Comparison of ENCODE assay signal across 25 mouse cellular contexts in the genomic region with DNA sequence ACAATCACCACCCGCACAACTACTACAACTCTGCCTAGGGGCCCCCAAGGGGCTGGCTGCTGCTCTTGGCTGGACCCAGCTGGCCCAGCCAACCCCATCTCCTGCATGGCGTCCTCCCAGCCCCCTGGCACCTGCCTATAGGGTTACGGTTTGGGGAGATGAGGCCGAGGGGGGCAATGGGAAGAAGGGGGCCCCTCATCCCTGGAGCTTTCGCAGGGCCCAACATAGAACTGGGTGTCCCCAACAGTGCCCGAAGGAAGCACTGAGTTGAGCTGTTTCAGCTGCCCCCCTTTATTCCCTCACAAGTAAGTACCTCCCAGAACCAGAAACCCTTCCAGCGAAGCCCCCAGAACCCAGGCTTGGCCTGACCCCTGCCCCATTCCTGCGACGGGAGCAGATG. TPM values are rescaled to one million over a fixed set of nuclear protein-coding genes. Genes with fewer than 3 reads are reported as not detected.
DNase-seq lines count a peak whose midpoint lies in the region; ATAC-seq and TF ChIP-seq lines count a peak whose summit lies in the region.
"Had no signal": no experiment of that assay in that cellular context is flagged by ENCODE, and none has a peak within 500 bp of the region (broad histone marks: within the 10 kb centered on the region; RNA-seq: fewer than 3 reads in every experiment).

No protein-coding gene starts in this region.

- H3K4me1 ChIP-seq in heart, embryonic 12.5 days (replicated peaks): no peaks in the 10 kb centered on the region
- no peaks in the 10 kb centered on the region for H3K4me1 ChIP-seq in liver, embryonic 13.5 days (replicated peaks)
- H3K4me1 ChIP-seq in liver, embryonic 11.5 days (replicated peaks; ENCODE audit: control insufficient read depth, insufficient read depth, low read length): no peaks in the 10 kb centered on the region
- no peaks in the 10 kb centered on the region for H3K4me1 ChIP-seq in midbrain, embryonic 16.5 days (ENCODE audit: control insufficient read depth, insufficient read depth, low read length)
- H3K4me1 ChIP-seq in midbrain, postnatal 0 days (ENCODE audit: insufficient read depth, low read length): no peaks in the 10 kb centered on the region
- H3K4me1 ChIP-seq: forebrain, embryonic 10.5 days; forebrain, embryonic 13.5 days; heart, embryonic 15.5 days; hindbrain, embryonic 10.5 days had no signal

- no peak for ATAC-seq in heart, embryonic 12.5 days (ENCODE audit: insufficient number of reproducible peaks, low FRiP score)
- peak; percentile 18; the same call in 1 of the 2 replicates for ATAC-seq in liver, embryonic 13.5 days (ENCODE audit: low read depth)
- no peak for ATAC-seq in liver, embryonic 11.5 days (replicated peaks; ENCODE audit: low FRiP score)
- ATAC-seq in midbrain, embryonic 16.5 days: peak; percentile 60; the same call in 1 of the 2 replicates
- no peak for ATAC-seq in midbrain, postnatal 0 days (ENCODE audit: low FRiP score)
- ATAC-seq: activated CD4-positive, CD25-positive, alpha-beta regulatory T cell, adult 4 months; forebrain, embryonic 13.5 days; forebrain, embryonic 16.5 days; hindbrain, embryonic 16.5 days; inflammation-experienced regulatory T-cells, adult 6 months had no signal

- no peak overlapping the region for H3K9ac ChIP-seq in heart, embryonic 12.5 days
- no peak overlapping the region for H3K9ac ChIP-seq in liver, embryonic 13.5 days
- no peak overlapping the region for H3K9ac ChIP-seq in liver, embryonic 11.5 days (ENCODE audit: low read depth, low read length)
- no peak overlapping the region for H3K9ac ChIP-seq in midbrain, embryonic 16.5 days (ENCODE audit: low read depth, low read length)
- H3K9ac ChIP-seq in midbrain, postnatal 0 days (replicated peaks; ENCODE audit: low read length, poor library complexity, severe bottlenecking): no peak overlapping the region
- H3K9ac ChIP-seq: forebrain, embryonic 13.5 days; heart, embryonic 15.5 days had no signal

- peaks cover 97% of the 10 kb centered on the region for H3K36me3 ChIP-seq in heart, embryonic 12.5 days
- H3K36me3 ChIP-seq in liver, embryonic 13.5 days: peaks cover 36% of the 10 kb centered on the region
- peaks cover 13% of the 10 kb centered on the region for H3K36me3 ChIP-seq in liver, embryonic 11.5 days (ENCODE audit: control insufficient read depth, insufficient read depth, low read length)
- H3K36me3 ChIP-seq in midbrain, embryonic 16.5 days (ENCODE audit: control insufficient read depth, insufficient read depth, low read length): peaks cover 27% of the 10 kb centered on the region
- H3K36me3 ChIP-seq in midbrain, postnatal 0 days (ENCODE audit: insufficient read depth, low read length): peaks cover 26% of the 10 kb centered on the region

- no peak overlapping the region for H3K4me2 ChIP-seq in heart, embryonic 12.5 days
- H3K4me2 ChIP-seq in liver, embryonic 13.5 days: no peak overlapping the region
- no peak overlapping the region for H3K4me2 ChIP-seq in liver, embryonic 11.5 days
- no peak overlapping the region for H3K4me2 ChIP-seq in midbrain, embryonic 16.5 days (ENCODE audit: low read length)
- H3K4me2 ChIP-seq in midbrain, postnatal 0 days (ENCODE audit: low read depth, low read length, poor library complexity, severe bottlenecking): no peak overlapping the region
- H3K4me2 ChIP-seq: forebrain, embryonic 13.5 days; heart, embryonic 11.5 days; heart, embryonic 15.5 days had no signal

- no peak overlapping the region for H3K27ac ChIP-seq in heart, embryonic 12.5 days (ENCODE audit: poor library complexity, severe bottlenecking)
- H3K27ac ChIP-seq in liver, embryonic 13.5 days: no peak overlapping the region
- no peak overlapping the region for H3K27ac ChIP-seq in liver, embryonic 11.5 days (ENCODE audit: low read depth, low read length)
- H3K27ac ChIP-seq in midbrain, embryonic 16.5 days (ENCODE audit: low read length): no peak overlapping the region
- no peak overlapping the region for H3K27ac ChIP-seq in midbrain, postnatal 0 days (ENCODE audit: low read depth, low read length)
- H3K27ac ChIP-seq: forebrain, embryonic 10.5 days; forebrain, embryonic 13.5 days; heart, embryonic 15.5 days; hindbrain, embryonic 10.5 days had no signal

- no peaks in the 10 kb centered on the region for H3K9me3 ChIP-seq in heart, embryonic 12.5 days (replicated peaks)
- no peaks in the 10 kb centered on the region for H3K9me3 ChIP-seq in liver, embryonic 13.5 days (replicated peaks)
- no peaks in the 10 kb centered on the region for H3K9me3 ChIP-seq in liver, embryonic 11.5 days (ENCODE audit: control insufficient read depth, low read length)
- no peaks in the 10 kb centered on the region for H3K9me3 ChIP-seq in midbrain, embryonic 16.5 days (replicated peaks; ENCODE audit: control insufficient read depth, low read length, poor library complexity, severe bottlenecking)
- H3K9me3 ChIP-seq in midbrain, postnatal 0 days (ENCODE audit: low read length): no peaks in the 10 kb centered on the region
- H3K9me3 ChIP-seq: forebrain, embryonic 10.5 days; forebrain, embryonic 13.5 days; heart, embryonic 15.5 days; hindbrain, embryonic 10.5 days had no signal

- no peak for TF ChIP-seq CTCF in midbrain, postnatal 0 days (IDR thresholded peaks at IDR 0.05)

- no peak overlapping the region for H3K4me3 ChIP-seq in heart, embryonic 12.5 days
- no peak overlapping the region for H3K4me3 ChIP-seq in liver, embryonic 13.5 days (replicated peaks)
- H3K4me3 ChIP-seq in liver, embryonic 11.5 days (ENCODE audit: low read depth, low read length): no peak overlapping the region
- H3K4me3 ChIP-seq in midbrain, embryonic 16.5 days (ENCODE audit: low read depth, low read length): no peak overlapping the region
- H3K4me3 ChIP-seq in midbrain, postnatal 0 days (ENCODE audit: low read depth, low read length): no peak overlapping the region
- H3K4me3 ChIP-seq: forebrain, embryonic 10.5 days; forebrain, embryonic 13.5 days; heart, embryonic 15.5 days; hindbrain, embryonic 10.5 days had no signal

- no peaks in the 10 kb centered on the region for H3K27me3 ChIP-seq in heart, embryonic 12.5 days (replicated peaks)
- H3K27me3 ChIP-seq in liver, embryonic 13.5 days: peaks cover 13% of the 10 kb centered on the region; the same call in 1 of the 2 replicates
- H3K27me3 ChIP-seq in liver, embryonic 11.5 days (replicated peaks; ENCODE audit: control insufficient read depth, insufficient read depth, low read length): no peaks in the 10 kb centered on the region
- no peaks in the 10 kb centered on the region for H3K27me3 ChIP-seq in midbrain, embryonic 16.5 days (ENCODE audit: control insufficient read depth, insufficient read depth, low read depth, low read length)
- no peaks in the 10 kb centered on the region for H3K27me3 ChIP-seq in midbrain, postnatal 0 days (ENCODE audit: insufficient read depth, low read length)
- H3K27me3 ChIP-seq: forebrain, embryonic 13.5 days; heart, embryonic 15.5 days had no signal

- DNase-seq in heart, adult 11 months: peak; percentile 91
- no peak for DNase-seq in liver, embryonic 13.5 days
- DNase-seq in liver, embryonic 11.5 days (ENCODE audit: low spot score): no peak
- DNase-seq in midbrain, postnatal 0 days (ENCODE audit: low spot score): no peak
- DNase-seq: adrenal gland, adult 8-10 months; adrenal gland, postnatal 25 days; cerebellum, adult 18-20 months; cerebellum, adult 9-10 months; cerebellum, postnatal 14 days; gastrocnemius, postnatal 10 days; gastrocnemius, postnatal 36 days; heart, postnatal 10 days; heart, postnatal 36 days had no signal

- 84% methylated on average over 9 of the region's 9 CpGs for WGBS in heart, embryonic 12.5 days
- WGBS in liver, embryonic 13.5 days (ENCODE audit: insufficient replicate concordance): 78% methylated on average over 9 of the region's 9 CpGs
- WGBS in liver, embryonic 11.5 days: 86% methylated on average over 9 of the region's 9 CpGs
- WGBS in midbrain, embryonic 16.5 days: 95% methylated on average over 9 of the region's 9 CpGs
- WGBS in midbrain, postnatal 0 days: 89% methylated on average over 9 of the region's 9 CpGs

RNA-seq across cellular contexts. Expression of a gene that starts 8.8 kb away (rescaled TPM):
- polyA plus RNA-seq in heart, embryonic 12.5 days (2016; fragmentation: Nextera tagmentation; extraction: Ambion mirVana): 102 and 104 TPM in 2 replicates
- 103 and 109 TPM in 2 replicates for polyA plus RNA-seq in liver, embryonic 13.5 days (2015; fragmentation: Nextera tagmentation; extraction: Ambion mirVana)
- polyA plus RNA-seq in liver, embryonic 11.5 days (2014; fragmentation: Nextera tagmentation; extraction: Ambion mirVana): 159 and 169 TPM in 2 replicates
- 170 and 188 TPM in 2 replicates for polyA plus RNA-seq in midbrain, embryonic 16.5 days (2015; fragmentation: Nextera tagmentation; extraction: Ambion mirVana)
- 129 and 132 TPM in 2 replicates for total RNA-seq in midbrain, postnatal 0 days (2014; rRNA removed)
- polyA plus RNA-seq in midbrain, postnatal 0 days (2015; fragmentation: Nextera tagmentation; extraction: Ambion mirVana): 161 and 178 TPM in 2 replicates

RNA-seq across cellular contexts. Expression of a gene that starts 9.2 kb away (rescaled TPM):
- polyA plus RNA-seq in heart, embryonic 12.5 days (2016; fragmentation: Nextera tagmentation; extraction: Ambion mirVana): 391 and 421 TPM in 2 replicates
- polyA plus RNA-seq in liver, embryonic 13.5 days (2015; fragmentation: Nextera tagmentation; extraction: Ambion mirVana): 1.9 and 3.6 TPM in 2 replicates
- 3.6 and 6.2 TPM in 2 replicates for polyA plus RNA-seq in liver, embryonic 11.5 days (2014; fragmentation: Nextera tagmentation; extraction: Ambion mirVana)
- polyA plus RNA-seq in midbrain, embryonic 16.5 days (2015; fragmentation: Nextera tagmentation; extraction: Ambion mirVana): 0.67 and 0.88 TPM in 2 replicates
- 1.2 and 1.3 TPM in 2 replicates for total RNA-seq in midbrain, postnatal 0 days (2014; rRNA removed)
- 0.77 and 0.92 TPM in 2 replicates for polyA plus RNA-seq in midbrain, postnatal 0 days (2015; fragmentation: Nextera tagmentation; extraction: Ambion mirVana)
- total RNA-seq: granulocyte monocyte progenitor cell, adult 5-6 weeks had no signal
- polyA plus RNA-seq: activated CD4-positive, CD25-positive, alpha-beta regulatory T cell, adult 4 months had no signal

RNA-seq across cellular contexts. Expression of a gene that starts 23.0 kb away (rescaled TPM):
- 49.3 and 51.4 TPM in 2 replicates for polyA plus RNA-seq in heart, embryonic 12.5 days (2016; fragmentation: Nextera tagmentation; extraction: Ambion mirVana)
- 33.4 and 34.2 TPM in 2 replicates for polyA plus RNA-seq in liver, embryonic 13.5 days (2015; fragmentation: Nextera tagmentation; extraction: Ambion mirVana)
- polyA plus RNA-seq in liver, embryonic 11.5 days (2014; fragmentation: Nextera tagmentation; extraction: Ambion mirVana): 55.1 and 59.2 TPM in 2 replicates
- 54.8 and 57.4 TPM in 2 replicates for polyA plus RNA-seq in midbrain, embryonic 16.5 days (2015; fragmentation: Nextera tagmentation; extraction: Ambion mirVana)
- total RNA-seq in midbrain, postnatal 0 days (2014; rRNA removed): 49.6 and 56.3 TPM in 2 replicates
- polyA plus RNA-seq in midbrain, postnatal 0 days (2015; fragmentation: Nextera tagmentation; extraction: Ambion mirVana): 55.0 and 57.2 TPM in 2 replicates

RNA-seq across cellular contexts. Expression of a gene that starts 27.3 kb away (rescaled TPM):
- 28.9 and 31.6 TPM in 2 replicates for polyA plus RNA-seq in heart, embryonic 12.5 days (2016; fragmentation: Nextera tagmentation; extraction: Ambion mirVana)
- polyA plus RNA-seq in liver, embryonic 13.5 days (2015; fragmentation: Nextera tagmentation; extraction: Ambion mirVana): 184 and 187 TPM in 2 replicates
- polyA plus RNA-seq in liver, embryonic 11.5 days (2014; fragmentation: Nextera tagmentation; extraction: Ambion mirVana): 156 and 162 TPM in 2 replicates
- 0.35 and 4.1 TPM in 2 replicates for polyA plus RNA-seq in midbrain, embryonic 16.5 days (2015; fragmentation: Nextera tagmentation; extraction: Ambion mirVana)
- 1.0 and 2.9 TPM in 2 replicates for total RNA-seq in midbrain, postnatal 0 days (2014; rRNA removed)
- 0.47 and 0.79 TPM in 2 replicates for polyA plus RNA-seq in midbrain, postnatal 0 days (2015; fragmentation: Nextera tagmentation; extraction: Ambion mirVana)
- polyA plus RNA-seq: forebrain, embryonic 16.5 days had no signal

RNA-seq across cellular contexts. Expression of a gene that starts 37.0 kb away (rescaled TPM):
- polyA plus RNA-seq in heart, embryonic 12.5 days (2016; fragmentation: Nextera tagmentation; extraction: Ambion mirVana): 9.8 and 10.0 TPM in 2 replicates
- polyA plus RNA-seq in liver, embryonic 13.5 days (2015; fragmentation: Nextera tagmentation; extraction: Ambion mirVana): 3.7 and 3.9 TPM in 2 replicates
- 5.5 and 7.5 TPM in 2 replicates for polyA plus RNA-seq in liver, embryonic 11.5 days (2014; fragmentation: Nextera tagmentation; extraction: Ambion mirVana)
- 18.1 and 18.8 TPM in 2 replicates for polyA plus RNA-seq in midbrain, embryonic 16.5 days (2015; fragmentation: Nextera tagmentation; extraction: Ambion mirVana)
- 30.0 and 33.1 TPM in 2 replicates for total RNA-seq in midbrain, postnatal 0 days (2014; rRNA removed)
- 14.2 and 15.1 TPM in 2 replicates for polyA plus RNA-seq in midbrain, postnatal 0 days (2015; fragmentation: Nextera tagmentation; extraction: Ambion mirVana)

Comparison
In these comparisons a context has a peak if more than half of its experiments do, and no peak if none do; other contexts are left out.
1. ATAC-seq: peak in liver, embryonic 13.5 days (single experiment) and midbrain, embryonic 16.5 days (single experiment); none in heart, embryonic 12.5 days (single experiment), liver, embryonic 11.5 days (single experiment) and midbrain, postnatal 0 days (single experiment).
2. RNA of a gene that starts 9.2 kb away (polyA plus RNA-seq): 391 to 421 TPM in heart, embryonic 12.5 days; 3.6 to 6.2 TPM in liver, embryonic 11.5 days, 1.9 to 3.6 TPM in liver, embryonic 13.5 days, 0.67 to 0.88 TPM in midbrain, embryonic 16.5 days and 0.77 to 0.92 TPM in midbrain, postnatal 0 days; every median in the first group is over 10 times any median in the second.